ENCODE assay signal across 8 mouse cellular contexts in the genomic region with DNA sequence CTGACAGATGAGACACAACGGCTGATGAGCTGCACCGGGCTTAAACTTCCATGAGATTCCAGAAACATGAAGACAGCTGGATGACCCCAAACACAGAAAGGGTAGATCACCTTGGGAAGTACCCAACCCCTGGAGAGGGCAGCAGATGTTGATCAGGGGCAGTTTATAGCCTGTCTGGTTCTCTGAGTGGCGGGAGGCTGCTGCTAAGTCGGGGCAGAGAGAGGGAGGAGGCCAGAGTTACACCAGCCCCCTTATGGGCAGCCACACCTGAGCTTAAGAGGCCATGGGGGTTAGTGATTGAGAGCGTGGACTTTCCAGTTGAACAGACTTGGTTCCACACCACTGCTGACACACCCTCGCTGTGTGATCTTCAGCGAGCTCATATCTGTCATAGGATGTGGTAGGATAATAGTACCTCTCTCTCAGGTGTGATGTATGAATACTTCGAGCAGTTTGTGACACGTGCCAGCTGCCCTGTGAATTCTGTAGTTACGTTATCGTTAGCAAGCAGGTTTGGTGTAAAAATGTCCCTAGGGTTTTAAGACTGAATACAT. TPM values are rescaled to one million over a fixed set of nuclear protein-coding genes. Genes with fewer than 3 reads are reported as not detected.
DNase-seq lines count a peak whose midpoint lies in the region; ATAC-seq and TF ChIP-seq lines count a peak whose summit lies in the region.
"Had no signal": no experiment of that assay in that cellular context is flagged by ENCODE, and none has a peak within 500 bp of the region (broad histone marks: within the 10 kb centered on the region; RNA-seq: fewer than 3 reads in every experiment).

No protein-coding gene starts in this region.

- no peaks in the 10 kb centered on the region for H3K36me3 ChIP-seq in kidney, postnatal 0 days (ENCODE audit: insufficient read depth, low read length)
- H3K36me3 ChIP-seq in forebrain, embryonic 14.5 days (ENCODE audit: control insufficient read depth, insufficient read depth, low read length) = no peaks in the 10 kb centered on the region
- H3K36me3 ChIP-seq in intestine, postnatal 0 days (ENCODE audit: control insufficient read depth, insufficient read depth) = no peaks in the 10 kb centered on the region; the same call in 1 of the 2 replicates
- H3K36me3 ChIP-seq in neural tube, embryonic 14.5 days (ENCODE audit: control insufficient read depth, insufficient read depth, low read length) = no peaks in the 10 kb centered on the region

- ATAC-seq in kidney, postnatal 0 days (replicated peaks; ENCODE audit: low FRiP score, low read depth) = no peak
- no peak for ATAC-seq in forebrain, embryonic 14.5 days
- no peak for ATAC-seq in intestine, postnatal 0 days
- ATAC-seq in neural tube, embryonic 14.5 days (ENCODE audit: low read depth) = no peak
- ATAC-seq in megakaryocyte-erythroid progenitor cell, adult 5-6 weeks (replicated peaks; ENCODE audit: low FRiP score, low TSS enrichment, poor library complexity, severe bottlenecking) = no peak

- WGBS in kidney, postnatal 0 days = 46% methylated on average over 11 of the region's 11 CpGs
- 70% methylated on average over 11 of the region's 11 CpGs for WGBS in forebrain, embryonic 14.5 days
- 32% methylated on average over 11 of the region's 11 CpGs for WGBS in intestine, postnatal 0 days
- 70% methylated on average over 11 of the region's 11 CpGs for WGBS in neural tube, embryonic 14.5 days

- H3K4me1 ChIP-seq in kidney, postnatal 0 days (replicated peaks; ENCODE audit: insufficient read depth, low read length) = peaks cover 5% of the 10 kb centered on the region; the same call in 1 of the 2 replicates
- peaks cover 3% of the 10 kb centered on the region; the same call in 1 of the 2 replicates for H3K4me1 ChIP-seq in forebrain, embryonic 14.5 days (ENCODE audit: control insufficient read depth, insufficient read depth, low read length)
- peaks cover 10% of the 10 kb centered on the region for H3K4me1 ChIP-seq in intestine, postnatal 0 days (replicated peaks; ENCODE audit: control insufficient read depth, insufficient read depth, low read length)
- peaks cover 5% of the 10 kb centered on the region; the same call in 1 of the 2 replicates for H3K4me1 ChIP-seq in neural tube, embryonic 14.5 days (ENCODE audit: control insufficient read depth, insufficient read depth, low read length)

- no peaks in the 10 kb centered on the region for H3K27me3 ChIP-seq in kidney, postnatal 0 days (ENCODE audit: insufficient read depth, low read length)
- H3K27me3 ChIP-seq in forebrain, embryonic 14.5 days (replicated peaks; ENCODE audit: control insufficient read depth, insufficient read depth, low read length) = peaks cover 11% of the 10 kb centered on the region
- H3K27me3 ChIP-seq in intestine, postnatal 0 days (replicated peaks; ENCODE audit: control insufficient read depth, insufficient read depth, low read length) = no peaks in the 10 kb centered on the region
- H3K27me3 ChIP-seq in neural tube, embryonic 14.5 days (ENCODE audit: control insufficient read depth, insufficient read depth, low read length) = peaks cover 3% of the 10 kb centered on the region

- H3K9ac ChIP-seq in kidney, postnatal 0 days (ENCODE audit: low read depth, low read length) = no peak overlapping the region
- no peak overlapping the region for H3K9ac ChIP-seq in forebrain, embryonic 14.5 days (ENCODE audit: low read length)
- H3K9ac ChIP-seq in intestine, postnatal 0 days (ENCODE audit: low read depth, low read length) = peak overlapping the region; percentile 91; the same call in 1 of the 2 replicates
- H3K9ac ChIP-seq in neural tube, embryonic 14.5 days (replicated peaks; ENCODE audit: low read depth, low read length) = no peak overlapping the region; the same call in 1 of the 2 replicates

- H3K4me2 ChIP-seq in kidney, postnatal 0 days (ENCODE audit: low read length) = peak overlapping the region; percentile 92; the same call in 1 of the 2 replicates
- peak overlapping the region; percentile 90 for H3K4me2 ChIP-seq in forebrain, embryonic 14.5 days (ENCODE audit: low read length)
- H3K4me2 ChIP-seq in intestine, postnatal 0 days (replicated peaks; ENCODE audit: low read depth) = peak overlapping the region; percentile 90
- H3K4me2 ChIP-seq in neural tube, embryonic 14.5 days (ENCODE audit: low read depth, low read length) = peak overlapping the region; percentile 83; the same call in 1 of the 2 replicates

- H3K27ac ChIP-seq in kidney, postnatal 0 days = no peak overlapping the region
- H3K27ac ChIP-seq in forebrain, embryonic 14.5 days (ENCODE audit: low read depth, low read length) = no peak overlapping the region
- peak overlapping the region; percentile 93 for H3K27ac ChIP-seq in intestine, postnatal 0 days (ENCODE audit: low read depth, low read length)
- H3K27ac ChIP-seq in neural tube, embryonic 14.5 days (ENCODE audit: low read depth, low read length) = no peak overlapping the region

- H3K4me3 ChIP-seq in kidney, postnatal 0 days (replicated peaks; ENCODE audit: low read depth, low read length) = no peak overlapping the region
- H3K4me3 ChIP-seq in forebrain, embryonic 14.5 days (ENCODE audit: low read depth, low read length) = no peak overlapping the region; the same call in 1 of the 2 replicates
- H3K4me3 ChIP-seq in intestine, postnatal 0 days (ENCODE audit: low read depth, low read length) = peak overlapping the region; percentile 81; the same call in 1 of the 2 replicates
- peak overlapping the region; percentile 65; the same call in 1 of the 2 replicates for H3K4me3 ChIP-seq in neural tube, embryonic 14.5 days (ENCODE audit: low read depth, low read length)

- no peak for TF ChIP-seq CTCF in kidney, postnatal 0 days (IDR thresholded peaks at IDR 0.05; ENCODE audit: low read depth)
- no peak for TF ChIP-seq CTCF in intestine, postnatal 0 days (IDR thresholded peaks at IDR 0.05; ENCODE audit: low read depth)

- no peaks in the 10 kb centered on the region for H3K9me3 ChIP-seq in kidney, postnatal 0 days (replicated peaks; ENCODE audit: low read length)
- no peaks in the 10 kb centered on the region for H3K9me3 ChIP-seq in forebrain, embryonic 14.5 days (replicated peaks; ENCODE audit: control insufficient read depth, low read length)
- no peaks in the 10 kb centered on the region for H3K9me3 ChIP-seq in intestine, postnatal 0 days (ENCODE audit: control insufficient read depth)
- H3K9me3 ChIP-seq in neural tube, embryonic 14.5 days (ENCODE audit: control insufficient read depth, low read length) = no peaks in the 10 kb centered on the region

- no peak for DNase-seq in kidney, postnatal 0 days (ENCODE audit: low spot score)
- no peak for DNase-seq in kidney, adult 8-10 months
- DNase-seq in forebrain, embryonic 14.5 days (ENCODE audit: low spot score) = no peak
- DNase-seq in embryo, embryonic 10 days (ENCODE audit: low spot score) = no peak
- DNase-seq: cerebellum, adult 11 months had no signal

RNA-seq across cellular contexts. Expression of a gene that starts 1.2 kb away (rescaled TPM):
- polyA plus RNA-seq in kidney, postnatal 0 days (2015; fragmentation: Nextera tagmentation; extraction: Ambion mirVana) = 14.6 and 16.7 TPM in 2 replicates
- 12.5 and 20.1 TPM in 2 replicates for polyA plus RNA-seq in forebrain, embryonic 14.5 days (2014; fragmentation: Nextera tagmentation; extraction: Ambion mirVana)
- polyA plus RNA-seq in intestine, postnatal 0 days (2015; fragmentation: Nextera tagmentation; extraction: Ambion mirVana) = 13.6 and 16.7 TPM in 2 replicates
- 40.0 and 40.1 TPM in 2 replicates for polyA plus RNA-seq in neural tube, embryonic 14.5 days (2014; fragmentation: Nextera tagmentation; extraction: Ambion mirVana)
- 6.7 and 8.2 TPM in 2 replicates for total RNA-seq in megakaryocyte-erythroid progenitor cell, adult 5-6 weeks (2014; fragmentation: Nextera tagmentation)
- total RNA-seq in megakaryocyte-erythroid progenitor cell, adult 5-6 weeks (2017) = 6.0 and 7.1 TPM in 2 replicates

RNA-seq across cellular contexts. Expression of a gene that starts 57.7 kb away (rescaled TPM):
- polyA plus RNA-seq in kidney, postnatal 0 days (2015; fragmentation: Nextera tagmentation; extraction: Ambion mirVana) = 1,132 and 1,318 TPM in 2 replicates
- polyA plus RNA-seq in forebrain, embryonic 14.5 days (2014; fragmentation: Nextera tagmentation; extraction: Ambion mirVana) = 634 and 784 TPM in 2 replicates
- polyA plus RNA-seq in intestine, postnatal 0 days (2015; fragmentation: Nextera tagmentation; extraction: Ambion mirVana) = 1,268 and 1,348 TPM in 2 replicates
- polyA plus RNA-seq in neural tube, embryonic 14.5 days (2014; fragmentation: Nextera tagmentation; extraction: Ambion mirVana) = 737 and 896 TPM in 2 replicates
- total RNA-seq in megakaryocyte-erythroid progenitor cell, adult 5-6 weeks (2014; fragmentation: Nextera tagmentation) = 536 and 684 TPM in 2 replicates
- total RNA-seq in megakaryocyte-erythroid progenitor cell, adult 5-6 weeks (2017) = 637 and 817 TPM in 2 replicates

Comparison
In these comparisons a context has a peak if more than half of its experiments do, and no peak if none do; other contexts are left out.
1. H3K4me3 ChIP-seq: peak in intestine, postnatal 0 days (single experiment) and neural tube, embryonic 14.5 days (single experiment); none in kidney, postnatal 0 days (single experiment) and forebrain, embryonic 14.5 days (single experiment).
2. Peak in every context shown above with its lines, with median percentiles within 50 percentile points of each other: H3K4me2 ChIP-seq.